Mouse (Mus musculus): Measurements from ENCODE around the gene Tet2. TPM values are rescaled to one million over a fixed set of nuclear protein-coding genes. Genes with fewer than 3 reads are reported as not detected.

The Tet2 gene
- polyA plus RNA-seq, 1 experiment: 14.8 TPM

DNA sequence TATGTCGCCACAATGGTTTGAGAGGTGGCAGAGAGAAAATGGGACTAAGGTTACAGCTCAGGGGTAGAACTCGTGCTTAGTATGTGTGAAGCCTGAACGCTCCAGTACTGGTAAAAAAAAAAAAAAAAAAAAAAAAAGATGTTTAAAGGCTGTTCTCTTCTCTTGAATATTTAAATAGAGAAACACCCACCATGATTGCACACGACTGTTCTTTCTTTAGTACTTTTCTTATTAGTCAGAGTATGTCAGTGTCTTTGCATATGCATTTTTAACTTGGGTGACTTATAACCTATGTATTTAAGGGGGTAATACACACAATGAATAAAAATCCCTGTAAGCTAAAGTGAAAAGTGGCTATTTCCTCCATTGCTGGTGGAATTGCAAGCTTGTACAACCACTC lies 130.2 kb downstream of the Tet2 start:
- no peak overlapping the region for H3K27ac ChIP-seq (ENCODE audit: control insufficient read depth, insufficient read depth, low read depth, low read length, poor library complexity)
- H3K4me3 ChIP-seq (replicated peaks; ENCODE audit: control insufficient read depth, low read depth, low read length): no peak overlapping the region
- no peak for TF ChIP-seq CTCF (IDR thresholded peaks at IDR 0.05; ENCODE audit: control insufficient read depth, insufficient read depth, low read length)
- no peak for TF ChIP-seq POLR2A (IDR thresholded peaks at IDR 0.05; ENCODE audit: borderline replicate concordance, control insufficient read depth, low read depth, low read length)
- H3K4me1 ChIP-seq (ENCODE audit: control insufficient read depth, insufficient read depth, low read length): no peaks in the 10 kb centered on the region
- WGBS: 79% methylated on average over 4 of the region's 4 CpGs

Other genes starting within 250 kb of the Tet2 start
- 23.9 and 27.3 TPM in 2 replicates for gene Ppa2, start 235.0 kb downstream of the Tet2 start, polyA plus RNA-seq (2011; ENCODE audit: insufficient read depth, insufficient read length, low replicate concordance, missing spikeins)

Data from bone marrow, adult 2 months (tissue).